Mouse (Mus musculus) embryonic fibroblast, embryonic 13.5 days (primary cell): ENCODE measurements around the gene Ak8. TPM values are rescaled to one million over a fixed set of nuclear protein-coding genes. Genes with fewer than 3 reads are reported as not detected.

Source experiments
- H3K27ac ChIP-seq: 2 replicates; pipeline ENCODE4 v1.5.1; 2012; ENCODE audit warnings: low read length, control low read depth, inconsistent platforms; ENCODE audit not compliant: insufficient read depth
- H3K4me1 ChIP-seq: 2 replicates; pipeline ENCODE4 v1.6.1; 2011; ENCODE audit warnings: low read length; ENCODE audit not compliant: control insufficient read depth, insufficient read depth
- H3K4me3 ChIP-seq: 2 replicates; pipeline ENCODE4 v1.5.1; 2011; ENCODE audit warnings: mild to moderate bottlenecking, control low read depth, low read length; ENCODE audit not compliant: insufficient read depth
- CTCF ChIP-seq: IDR thresholded peaks from 2 replicates; pipeline ENCODE4 v1.5.1; 2011; ENCODE audit warnings: mild to moderate bottlenecking, control low read depth, low read length, moderate library complexity, borderline replicate concordance; ENCODE audit not compliant: insufficient read depth
- POLR2A ChIP-seq: IDR thresholded peaks from 2 replicates; pipeline ENCODE4 v1.6.1; 2011; ENCODE audit warnings: low read depth, mild to moderate bottlenecking, control low read depth, low read length, moderate library complexity
- polyA plus RNA-seq: library from polyadenylated mRNA; stranded (reverse); fragments of >200 nt; gene quantifications from 2 replicates; pipeline ENCODE4 v1.2.4, GENCODE M21; 2011; ENCODE audit warnings: low read depth; ENCODE audit not compliant: missing spikeins, insufficient read length

Ak8 gene
- polyA plus RNA-seq, 1 experiment, result not detected

- TF ChIP-seq CTCF (no peak), POLR2A (no peak)
- no peak overlapping the region for H3K4me3 ChIP-seq
- no peaks in the 10 kb centered on the region for H3K4me1 ChIP-seq
- no peak overlapping the region for H3K27ac ChIP-seq
Observed at GRCm38 (mm10) chr2:28855773-28856172, 155.8 kb downstream of the Ak8 start.

DNA sequence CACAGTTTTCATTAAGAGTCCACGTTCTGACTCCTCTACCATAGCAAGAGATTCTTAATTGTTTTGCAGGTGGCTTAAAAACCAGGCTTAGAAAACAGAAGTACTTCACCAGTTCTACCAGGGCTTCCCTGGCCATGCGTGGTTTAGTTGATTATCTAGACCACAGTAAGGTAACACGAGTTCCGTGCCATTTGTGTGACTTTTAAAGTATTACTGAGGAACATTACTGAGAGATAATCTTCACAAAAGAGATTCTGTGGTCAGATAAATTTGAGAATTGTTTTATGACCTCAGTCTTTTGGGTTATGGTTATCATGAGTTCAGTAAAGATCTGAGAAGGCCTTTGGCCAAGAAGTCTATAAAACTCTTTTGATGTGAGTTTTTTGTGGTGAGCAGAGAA, 159.3 kb downstream of the Ak8 start:
- no peak overlapping the region for H3K27ac ChIP-seq
- TF ChIP-seq CTCF (no peak), POLR2A (no peak)
- H3K4me3 ChIP-seq, result no peak overlapping the region
- H3K4me1 ChIP-seq, result no peaks in the 10 kb centered on the region

DNA sequence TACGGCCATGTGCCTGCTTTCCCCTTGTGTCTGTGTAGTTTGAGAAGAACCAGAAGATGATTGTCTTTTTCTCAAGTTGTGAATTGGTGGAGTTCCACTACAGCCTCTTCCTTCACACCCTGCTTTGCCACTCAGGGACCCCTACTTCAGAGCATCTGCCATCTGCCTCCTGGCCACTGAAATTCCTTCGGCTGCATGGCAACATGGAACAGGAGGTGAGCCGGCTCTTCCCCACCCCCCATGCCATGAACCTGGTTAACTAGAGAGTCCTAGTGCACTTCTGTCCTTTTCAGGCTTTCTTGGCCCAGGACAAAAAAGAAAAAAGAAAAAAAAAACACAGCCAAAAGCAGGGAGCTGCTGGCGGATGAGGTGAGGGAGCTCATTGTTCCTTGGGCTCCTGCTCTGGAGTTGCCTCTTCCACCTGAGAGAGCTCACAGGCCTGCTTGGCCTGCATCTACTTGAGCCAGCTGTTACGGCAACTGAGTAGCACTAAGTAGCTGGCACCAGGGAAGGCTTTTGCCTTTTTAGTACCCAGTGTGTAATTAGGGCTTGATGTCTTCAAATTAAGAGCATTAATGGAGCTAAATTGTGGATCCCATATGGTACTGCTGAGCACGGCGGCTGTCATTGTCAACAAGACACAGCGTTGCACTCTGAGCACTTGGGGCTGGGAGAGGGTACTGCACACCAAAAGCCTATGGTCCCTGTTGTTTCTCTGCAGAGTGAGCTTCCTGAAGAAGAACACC, 160.9 kb downstream of the Ak8 start:
- Histone ChIP-seq H3K4me1 (no peaks in the 10 kb centered on the region), H3K4me3 (no peak overlapping the region), H3K27ac (no peak overlapping the region)
- TF ChIP-seq CTCF, result no peak
- no peak for TF ChIP-seq POLR2A

Other genes starting within 250 kb of the Ak8 start
- 6.6 and 6.8 TPM in 2 replicates for gene 1700007K13Rik, start 233.8 kb upstream of the Ak8 start, polyA plus RNA-seq
- 33.1 and 37.4 TPM in 2 replicates for gene Mrps2, start 232.1 kb upstream of the Ak8 start, polyA plus RNA-seq
- gene Gbgt1, start 203.3 kb upstream of the Ak8 start, polyA plus RNA-seq, result not detected in 2 replicates
- gene Gm10134, start 194.1 kb upstream of the Ak8 start, polyA plus RNA-seq, result not detected in 2 replicates
- 26.5 and 36.9 TPM in 2 replicates for gene Ralgds, start 187.0 kb upstream of the Ak8 start, polyA plus RNA-seq
- gene Cel, start 136.8 kb upstream of the Ak8 start, polyA plus RNA-seq, result not detected in 2 replicates
- 15.1 and 23.1 TPM in 2 replicates for gene Gtf3c5, start 116.4 kb upstream of the Ak8 start, polyA plus RNA-seq
- not detected in 2 replicates for gene Gfi1b, start 78.2 kb upstream of the Ak8 start, polyA plus RNA-seq
- 18.5 and 22.2 TPM in 2 replicates for gene Tsc1, start 58.9 kb upstream of the Ak8 start, polyA plus RNA-seq
- gene Spaca9, start 437 bp upstream of the Ak8 start, polyA plus RNA-seq, result 2.0 TPM in 1 of 2 replicates, not detected in the other
- 21.7 and 27.0 TPM in 2 replicates for gene Gtf3c4, start 140.2 kb downstream of the Ak8 start, polyA plus RNA-seq
- 9.3 and 11.6 TPM in 2 replicates for gene Ddx31, start 140.2 kb downstream of the Ak8 start, polyA plus RNA-seq
- gene Barhl1, start 216.5 kb downstream of the Ak8 start, polyA plus RNA-seq, result not detected in 2 replicates